Mouse (Mus musculus) forelimb bud, embryonic 11.5 days (tissue): ENCODE measurements at regions not wholly inside any gene's neighbourhood (a gene's known extent, or its start where the extent isn't known, plus 50 kb on each side); places are given as distances from the start of the nearest gene placed in this dataset.

Experiments
- DNase-seq: peaks from one replicate; pipeline ENCODE4 v3.0.0-alpha.2; 2012; ENCODE audit warnings: low read depth, low spot score

DNA sequence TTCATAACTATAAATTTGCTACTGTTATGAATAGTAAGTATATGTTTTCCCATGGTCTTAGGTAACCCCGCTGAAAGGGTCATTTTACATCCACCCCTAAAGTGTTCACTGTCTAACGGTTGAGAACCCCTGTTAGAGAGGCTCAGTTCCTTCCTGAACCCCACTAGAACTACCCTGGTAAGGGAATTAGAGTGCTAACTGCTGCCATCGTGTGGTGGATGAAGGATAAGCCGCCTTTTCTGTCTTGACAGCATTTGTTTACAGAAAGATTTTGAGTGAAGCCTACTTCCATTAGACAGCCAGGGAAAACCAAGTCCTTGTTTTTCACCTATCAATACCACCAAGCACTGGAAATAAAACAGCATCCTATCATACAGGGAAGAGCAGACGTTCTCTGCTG lies 90.3 kb upstream of the Tbx22 start:
- DNase-seq: peak; percentile 7
